Mouse (Mus musculus) fat pad, adult 2 months (tissue): ENCODE data around the gene Grb10.

Experiments
- DNase-seq: peaks from one replicate; pipeline ENCODE4 v3.0.0-alpha.2; 2011; ENCODE audit warnings: low read depth, low spot score; ENCODE audit errors: extremely low read depth

Grb10 gene

GRCm38 (mm10) chr11:12038470-12038985 lies at the start of gene Grb10:
TSS of gene Grb10 (minus strand) at chr11:12038683.
- DNase-seq: no peak

GRCm38 (mm10) chr11:12081638-12082037 lies 43.2 kb upstream of the Grb10 start:
- DNase-seq: no peak

- no peak for DNase-seq
Observed at GRCm38 (mm10) chr11:12079231-12079630, 40.7 kb upstream of the Grb10 start.

GRCm38 (mm10) chr11:12075449-12075848 lies 37.0 kb upstream of the Grb10 start:
- DNase-seq: no peak

- no peak for DNase-seq
Observed at GRCm38 (mm10) chr11:12073394-12074226, 35.1 kb upstream of the Grb10 start.

GRCm38 (mm10) chr11:12072322-12072721 lies 33.8 kb upstream of the Grb10 start:
- no peak for DNase-seq

- DNase-seq: no peak
Observed at GRCm38 (mm10) chr11:12059005-12059404, 20.5 kb upstream of the Grb10 start.

- no peak for DNase-seq
Observed at GRCm38 (mm10) chr11:12048547-12049327, 10.3 kb upstream of the Grb10 start.

- DNase-seq: no peak
Observed at GRCm38 (mm10) chr11:12048135-12048534, 9.7 kb upstream of the Grb10 start.

GRCm38 (mm10) chr11:12044245-12044644 lies 5.8 kb upstream of the Grb10 start:
- DNase-seq: no peak

- no peak for DNase-seq
Observed at GRCm38 (mm10) chr11:12041787-12042186, 3.3 kb upstream of the Grb10 start.

GRCm38 (mm10) chr11:12041379-12041778 lies 2.9 kb upstream of the Grb10 start:
- DNase-seq: no peak

- no peak for DNase-seq
Observed at GRCm38 (mm10) chr11:12040391-12040790, 1.9 kb upstream of the Grb10 start.

GRCm38 (mm10) chr11:12039748-12040147 lies 1.3 kb upstream of the Grb10 start:
- no peak for DNase-seq

GRCm38 (mm10) chr11:12039098-12039497 lies 615 bp upstream of the Grb10 start:
- DNase-seq: no peak

GRCm38 (mm10) chr11:12037689-12038469 lies 604 bp downstream of the Grb10 start:
- no peak for DNase-seq

GRCm38 (mm10) chr11:12037075-12037686 lies 1.3 kb downstream of the Grb10 start:
- DNase-seq: no peak

- no peak for DNase-seq
Observed at GRCm38 (mm10) chr11:12035916-12036910, 2.3 kb downstream of the Grb10 start.

- no peak for DNase-seq
Observed at GRCm38 (mm10) chr11:12035324-12035723, 3.2 kb downstream of the Grb10 start.
